Mouse (Mus musculus): ENCODE measurements around the gene Cfap97d1. TPM values are rescaled to one million over a fixed set of nuclear protein-coding genes. Genes with fewer than 3 reads are reported as not detected.
A peak's percentile ranks its signal among the peaks of the same experiment; 100 is the strongest.

Cfap97d1 gene
- polyA plus RNA-seq (2015; fragmentation: Nextera tagmentation; extraction: Ambion mirVana) = not detected in 2 replicates

GRCm38 (mm10) chr11:101984054-101985025 lies at the start of gene Cfap97d1:
Cfap97d1 (plus strand) TSS chr11:101984279.
- Histone ChIP-seq H3K4me1 (replicated peaks) (peaks cover 31% of the 10 kb centered on the region), H3K27ac (replicated peaks) (peak within 1 kb of the TSS; percentile 71), H3K27me3 (peaks cover 59% of the 10 kb centered on the region), H3K4me3 (replicated peaks) (peak within 1 kb of the TSS; percentile 60), H3K9ac (peak within 1 kb of the TSS; percentile 52), H3K36me3 (replicated peaks) (no peaks in the 10 kb centered on the region), H3K9me3 (replicated peaks) (no peaks in the 10 kb centered on the region), H3K4me2 (peak within 1 kb of the TSS; percentile 94)
- ATAC-seq (ENCODE audit: insufficient read depth) = peak; percentile 74
- WGBS (ENCODE audit: insufficient replicate concordance) = under 1% methylated on average over 70 of the region's 71 CpGs

- WGBS (ENCODE audit: insufficient replicate concordance) = 54% methylated on average over 3 of the region's 3 CpGs
Measured at GRCm38 (mm10) chr11:101935743-101936142, 48.3 kb upstream of the Cfap97d1 start.

DNA sequence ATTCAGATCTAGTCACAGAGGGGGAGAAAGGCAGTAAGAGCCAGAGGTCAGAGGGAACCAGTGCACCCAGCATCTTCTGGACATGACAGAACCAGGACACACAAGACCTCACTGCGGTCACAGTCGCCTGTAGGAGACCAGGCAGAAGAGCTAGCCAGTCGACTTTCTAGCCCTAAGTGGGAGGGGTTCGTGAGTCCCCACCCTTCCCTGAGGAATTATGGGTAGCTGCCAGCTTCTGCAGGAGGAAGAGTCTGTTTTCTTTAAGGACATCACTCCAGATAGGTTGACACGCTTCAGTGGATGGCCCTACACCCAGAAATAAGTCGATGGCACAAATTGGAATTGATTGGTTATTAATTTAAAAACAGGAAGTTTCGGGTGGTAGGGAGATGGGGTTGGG lies 47.7 kb upstream of the Cfap97d1 start:
- peaks cover 70% of the 10 kb centered on the region for H3K27me3 ChIP-seq
- H3K36me3 ChIP-seq (replicated peaks) = no peaks in the 10 kb centered on the region
- H3K27ac ChIP-seq (replicated peaks) = no peak overlapping the region
- no peak overlapping the region for H3K9ac ChIP-seq
- H3K4me1 ChIP-seq (replicated peaks) = no peaks in the 10 kb centered on the region; the same call in 1 of the 2 replicates
- H3K4me2 ChIP-seq = peak overlapping the region; percentile 61; the same call in 1 of the 2 replicates
- WGBS (ENCODE audit: insufficient replicate concordance) = 28% methylated on average over 7 of the region's 7 CpGs
- no peak for ATAC-seq (ENCODE audit: insufficient read depth)
- no peaks in the 10 kb centered on the region for H3K9me3 ChIP-seq (replicated peaks)
- no peak overlapping the region for H3K4me3 ChIP-seq (replicated peaks)

More at GRCm38 (mm10) chr11:101935743-101936142, 48.3 kb upstream of the Cfap97d1 start:
- H3K27me3 ChIP-seq = peaks cover 65% of the 10 kb centered on the region
- no peaks in the 10 kb centered on the region for H3K9me3 ChIP-seq (replicated peaks)
- ATAC-seq (ENCODE audit: insufficient read depth) = no peak
- H3K9ac ChIP-seq = no peak overlapping the region
- H3K36me3 ChIP-seq (replicated peaks) = no peaks in the 10 kb centered on the region
- no peaks in the 10 kb centered on the region; the same call in 1 of the 2 replicates for H3K4me1 ChIP-seq (replicated peaks)
- H3K27ac ChIP-seq (replicated peaks) = no peak overlapping the region
- H3K4me3 ChIP-seq (replicated peaks) = no peak overlapping the region
- no peak overlapping the region for H3K4me2 ChIP-seq

- no peak for ATAC-seq (ENCODE audit: insufficient read depth)
- 1% methylated on average over 31 of the region's 32 CpGs for WGBS (ENCODE audit: insufficient replicate concordance)
Measured at GRCm38 (mm10) chr11:101937108-101937507, 47.0 kb upstream of the Cfap97d1 start.

DNA sequence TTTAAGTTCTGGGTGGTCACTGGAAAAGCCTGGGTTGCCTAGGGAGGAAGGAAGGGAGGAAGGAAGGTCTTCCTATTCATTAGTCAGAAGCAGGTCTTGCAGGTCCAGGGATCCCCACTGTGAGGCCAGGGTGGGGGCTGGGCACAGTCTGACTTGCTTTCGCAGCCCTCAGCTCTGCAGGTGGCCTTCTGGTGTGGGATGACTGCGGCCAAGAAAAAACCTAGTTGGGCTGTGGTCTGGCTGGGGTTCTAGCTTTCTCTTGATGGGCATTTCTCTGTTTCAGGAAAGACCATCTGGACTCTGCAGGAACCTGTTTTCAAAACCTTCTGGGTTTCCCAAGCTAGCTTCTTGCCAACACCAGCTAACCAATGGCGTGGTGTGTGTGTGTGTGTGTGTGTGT lies 41.0 kb upstream of the Cfap97d1 start:
- WGBS (ENCODE audit: insufficient replicate concordance) = 23% methylated on average over 3 of the region's 3 CpGs
- H3K36me3 ChIP-seq (replicated peaks) = no peaks in the 10 kb centered on the region
- no peaks in the 10 kb centered on the region for H3K4me1 ChIP-seq (replicated peaks)
- H3K4me3 ChIP-seq (replicated peaks) = no peak overlapping the region
- no peak overlapping the region for H3K9ac ChIP-seq
- no peak for ATAC-seq (ENCODE audit: insufficient read depth)
- no peaks in the 10 kb centered on the region for H3K9me3 ChIP-seq (replicated peaks)
- no peak overlapping the region for H3K4me2 ChIP-seq
- peaks cover 30% of the 10 kb centered on the region for H3K27me3 ChIP-seq
- no peak overlapping the region for H3K27ac ChIP-seq (replicated peaks)

More at GRCm38 (mm10) chr11:101937108-101937507, 47.0 kb upstream of the Cfap97d1 start:
- H3K27me3 ChIP-seq = peaks cover 71% of the 10 kb centered on the region
- no peak overlapping the region for H3K27ac ChIP-seq (replicated peaks)
- peak overlapping the region; percentile 36 for H3K4me3 ChIP-seq (replicated peaks)
- peak overlapping the region; percentile 61 for H3K4me2 ChIP-seq
- H3K36me3 ChIP-seq (replicated peaks) = no peaks in the 10 kb centered on the region
- no peaks in the 10 kb centered on the region for H3K9me3 ChIP-seq (replicated peaks)
- no peaks in the 10 kb centered on the region; the same call in 1 of the 2 replicates for H3K4me1 ChIP-seq (replicated peaks)
- no peak overlapping the region for H3K9ac ChIP-seq

GRCm38 (mm10) chr11:101946525-101946924 lies 37.6 kb upstream of the Cfap97d1 start:
- Histone ChIP-seq H3K9me3 (replicated peaks) (no peaks in the 10 kb centered on the region), H3K4me2 (no peak overlapping the region), H3K27ac (replicated peaks) (no peak overlapping the region), H3K4me1 (replicated peaks) (no peaks in the 10 kb centered on the region), H3K9ac (no peak overlapping the region), H3K36me3 (replicated peaks) (no peaks in the 10 kb centered on the region), H3K4me3 (replicated peaks) (no peak overlapping the region), H3K27me3 (peaks cover 12% of the 10 kb centered on the region; the same call in 1 of the 2 replicates)
- ATAC-seq (ENCODE audit: insufficient read depth) = no peak
- 39% methylated on average over 5 of the region's 5 CpGs for WGBS (ENCODE audit: insufficient replicate concordance)

GRCm38 (mm10) chr11:101950021-101950420 lies 34.1 kb upstream of the Cfap97d1 start:
- ATAC-seq (ENCODE audit: insufficient read depth) = no peak
- H3K4me3 ChIP-seq (replicated peaks) = no peak overlapping the region
- H3K27me3 ChIP-seq = peaks cover 40% of the 10 kb centered on the region
- no peak overlapping the region for H3K9ac ChIP-seq
- no peaks in the 10 kb centered on the region for H3K36me3 ChIP-seq (replicated peaks)
- no peaks in the 10 kb centered on the region for H3K9me3 ChIP-seq (replicated peaks)
- no peak overlapping the region for H3K27ac ChIP-seq (replicated peaks)
- H3K4me1 ChIP-seq (replicated peaks) = peaks cover 18% of the 10 kb centered on the region
- 68% methylated on average over 5 of the region's 5 CpGs for WGBS (ENCODE audit: insufficient replicate concordance)
- no peak overlapping the region for H3K4me2 ChIP-seq

GRCm38 (mm10) chr11:101952541-101953341 lies 31.3 kb upstream of the Cfap97d1 start:
- Histone ChIP-seq H3K36me3 (replicated peaks) (no peaks in the 10 kb centered on the region), H3K27me3 (peaks cover 47% of the 10 kb centered on the region), H3K4me3 (replicated peaks) (no peak overlapping the region), H3K9ac (no peak overlapping the region), H3K4me2 (peak overlapping the region; percentile 29), H3K4me1 (replicated peaks) (peaks cover 18% of the 10 kb centered on the region), H3K9me3 (replicated peaks) (no peaks in the 10 kb centered on the region), H3K27ac (replicated peaks) (no peak overlapping the region)
- ATAC-seq (ENCODE audit: insufficient read depth) = peak; percentile 71
- WGBS (ENCODE audit: insufficient replicate concordance) = 6% methylated on average over 24 of the region's 24 CpGs

DNA sequence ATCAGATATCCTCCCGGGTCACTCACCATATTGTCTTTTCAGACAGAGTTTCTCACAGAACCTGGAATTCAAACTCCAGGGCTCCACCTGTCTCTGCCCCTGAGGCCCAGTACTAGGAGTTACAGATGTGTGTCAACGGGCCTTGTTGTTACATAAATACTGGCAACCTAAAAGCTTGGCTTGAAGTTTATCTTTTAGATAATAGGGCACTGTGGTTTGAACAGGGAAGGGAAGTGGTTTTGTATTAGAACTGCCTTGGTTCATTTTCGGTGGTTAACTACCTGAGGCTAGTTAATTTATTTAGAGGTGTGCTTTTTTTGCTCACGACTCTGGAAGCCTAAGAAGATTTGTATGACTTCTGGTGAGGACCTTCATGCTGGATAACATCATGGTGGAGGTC lies 30.6 kb upstream of the Cfap97d1 start:
- Histone ChIP-seq H3K4me2 (no peak overlapping the region; the same call in 1 of the 2 replicates), H3K27ac (replicated peaks) (no peak overlapping the region), H3K9ac (no peak overlapping the region), H3K27me3 (peaks cover 54% of the 10 kb centered on the region), H3K4me1 (replicated peaks) (peaks cover 18% of the 10 kb centered on the region), H3K9me3 (replicated peaks) (no peaks in the 10 kb centered on the region), H3K4me3 (replicated peaks) (no peak overlapping the region), H3K36me3 (replicated peaks) (no peaks in the 10 kb centered on the region)
- no peak for ATAC-seq (ENCODE audit: insufficient read depth)
- WGBS (ENCODE audit: insufficient replicate concordance) = 5% methylated on average over 4 of the region's 4 CpGs

DNA sequence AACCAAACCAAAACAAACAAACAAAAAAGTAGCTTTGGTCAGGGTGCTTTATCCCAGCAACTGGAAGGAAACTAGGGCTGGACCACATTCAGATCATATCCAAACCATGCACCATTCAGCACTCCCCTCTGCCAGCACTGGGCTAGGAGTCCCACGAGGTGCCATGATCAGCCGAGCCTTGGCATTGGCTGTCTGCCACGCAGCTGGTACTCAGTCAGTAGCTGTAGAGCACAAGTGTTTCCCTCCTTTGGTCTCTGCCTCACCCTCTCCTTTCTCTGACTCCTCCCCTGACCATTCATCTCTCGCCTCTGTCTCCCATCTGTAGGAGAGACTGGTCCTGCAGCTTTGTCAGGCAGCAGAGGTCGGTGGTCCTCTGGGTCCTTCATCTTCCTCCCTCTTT lies 26.6 kb upstream of the Cfap97d1 start:
- no peak for ATAC-seq (ENCODE audit: insufficient read depth)
- Histone ChIP-seq H3K27me3 (peaks cover 70% of the 10 kb centered on the region), H3K9ac (no peak overlapping the region), H3K9me3 (replicated peaks) (no peaks in the 10 kb centered on the region), H3K4me2 (no peak overlapping the region), H3K4me1 (replicated peaks) (peaks cover 13% of the 10 kb centered on the region), H3K36me3 (replicated peaks) (no peaks in the 10 kb centered on the region), H3K27ac (replicated peaks) (no peak overlapping the region), H3K4me3 (replicated peaks) (no peak overlapping the region)
- 41% methylated on average over 5 of the region's 5 CpGs for WGBS (ENCODE audit: insufficient replicate concordance)

DNA sequence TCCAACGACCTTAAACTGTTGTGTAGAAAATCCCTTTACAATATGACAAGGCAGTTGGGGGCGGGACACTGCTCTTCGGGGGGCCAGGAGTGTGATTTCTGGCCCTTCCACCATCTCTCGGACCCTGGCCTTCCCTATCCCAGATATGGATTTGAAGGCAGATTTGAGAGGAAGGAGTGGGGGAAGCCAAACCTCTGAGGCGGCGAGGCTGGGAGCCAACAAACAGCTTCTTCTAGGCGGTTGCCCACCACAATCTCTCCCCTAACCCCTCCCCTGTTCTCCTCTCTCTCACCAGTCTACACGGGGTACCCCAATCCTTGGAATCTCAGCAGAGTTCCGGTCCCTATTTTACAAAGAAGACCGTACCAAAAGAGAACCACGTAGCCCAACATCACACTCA lies 21.0 kb upstream of the Cfap97d1 start:
- WGBS (ENCODE audit: insufficient replicate concordance) = 4% methylated on average over 11 of the region's 11 CpGs
- Histone ChIP-seq H3K27ac (replicated peaks) (no peak overlapping the region), H3K9me3 (replicated peaks) (no peaks in the 10 kb centered on the region), H3K4me2 (no peak overlapping the region), H3K4me1 (replicated peaks) (peaks cover 7% of the 10 kb centered on the region; the same call in 1 of the 2 replicates), H3K36me3 (replicated peaks) (no peaks in the 10 kb centered on the region), H3K4me3 (replicated peaks) (no peak overlapping the region), H3K9ac (no peak overlapping the region), H3K27me3 (peaks cover 93% of the 10 kb centered on the region)
- no peak for ATAC-seq (ENCODE audit: insufficient read depth)

Measured in liver, embryonic 15.5 days (tissue).